Mouse (Mus musculus) lung, adult 2 months (tissue): ENCODE results near the gene Wdr18.

Source experiments
- CTCF ChIP-seq: fragments of 200-500 bp; IDR thresholded peaks from 2 replicates; pipeline ENCODE4 v1.5.1; 2011; ENCODE audit warnings: mild to moderate bottlenecking, low read length, control low read depth; ENCODE audit not compliant: insufficient read depth
- POLR2A ChIP-seq: fragments of 200-500 bp; IDR thresholded peaks from 2 replicates; pipeline ENCODE4 v1.6.1; 2011; ENCODE audit warnings: low read depth, mild to moderate bottlenecking, control low read depth, low read length, borderline replicate concordance; ENCODE audit errors: extremely low read depth

- TF ChIP-seq CTCF, result no peak
- TF ChIP-seq POLR2A, result no peak
Observed at GRCm38 (mm10) chr10:79942988-79943387, 17.0 kb upstream of the Wdr18 start.
